Mouse (Mus musculus) cerebellum, adult 9-11 months (tissue): Measurements from ENCODE around the gene Pawr.

Experiments
- DNase-seq: peaks from one replicate; pipeline ENCODE4 v3.0.0; 2022

Pawr gene

DNA sequence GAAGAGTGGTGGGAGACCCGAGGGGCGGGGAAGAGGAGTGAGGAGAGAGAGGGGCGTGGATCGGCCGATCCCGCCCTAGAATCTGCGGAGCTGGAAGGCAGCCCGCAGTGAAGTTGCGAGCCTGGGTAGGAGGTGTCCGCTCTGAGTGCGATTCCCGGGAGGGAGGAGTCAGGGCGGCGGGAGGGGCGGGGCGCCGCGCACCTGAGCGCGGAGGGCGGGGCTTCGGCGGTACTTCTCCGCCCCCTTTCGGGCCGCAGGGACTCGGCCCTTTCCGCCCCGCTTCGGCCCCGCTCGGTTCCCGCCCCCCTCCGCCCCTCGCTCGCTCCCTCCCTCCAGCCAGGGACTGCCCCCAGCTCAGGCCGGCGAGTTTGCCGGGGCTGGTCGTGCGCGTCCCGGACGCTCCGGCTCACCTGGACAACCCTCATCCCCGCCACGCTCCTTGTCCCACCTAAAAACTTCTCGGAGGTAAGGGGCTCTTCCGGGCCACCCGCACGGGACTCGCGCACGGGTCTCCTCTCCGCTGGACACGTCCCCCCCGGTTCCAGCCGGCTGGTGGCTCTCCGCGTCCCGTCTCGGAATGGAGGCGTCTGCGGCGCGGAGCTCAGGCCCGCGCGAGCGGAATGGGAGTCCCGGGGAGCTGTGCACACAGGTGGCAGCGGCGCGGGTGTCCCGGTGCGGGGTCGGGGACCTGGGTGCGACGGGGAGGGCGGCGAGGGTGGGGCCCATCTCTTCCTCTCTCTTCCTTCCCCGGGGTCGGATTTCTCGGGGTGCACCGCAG, at the start of gene Pawr:
TSS of gene Pawr (plus strand) at position 338 of the 778 bp plus-strand sequence.
- DNase-seq, result peak; percentile 43

GRCm38 (mm10) chr10:108282351-108282750, 49.6 kb upstream of the Pawr start:
- no peak for DNase-seq

- DNase-seq, result no peak
Measured at GRCm38 (mm10) chr10:108283418-108283817, 48.5 kb upstream of the Pawr start.

- DNase-seq, result no peak
Measured at GRCm38 (mm10) chr10:108283837-108284236, 48.1 kb upstream of the Pawr start.

GRCm38 (mm10) chr10:108284445-108284844, 47.5 kb upstream of the Pawr start:
- no peak for DNase-seq

DNA sequence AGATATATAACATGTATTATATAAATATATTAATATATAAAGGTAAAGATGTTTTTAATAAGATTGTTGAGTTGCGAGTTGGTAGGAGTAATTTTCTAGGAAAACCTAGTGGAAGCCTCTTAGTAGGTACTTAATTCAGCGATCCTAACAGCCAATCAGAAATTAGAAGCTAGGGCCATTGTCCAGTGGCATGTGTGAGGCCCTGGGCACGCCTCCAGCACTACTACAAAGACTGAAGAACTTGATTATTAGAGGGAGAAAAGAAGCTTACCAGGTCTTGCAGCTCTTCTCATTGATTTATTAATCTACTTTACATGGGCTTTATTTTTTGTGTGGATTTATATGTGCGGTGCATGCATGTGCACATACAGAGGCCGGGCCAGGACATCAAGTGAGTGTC, 46.9 kb upstream of the Pawr start:
- DNase-seq, result no peak

- no peak for DNase-seq
Measured at GRCm38 (mm10) chr10:108286658-108287437, 45.1 kb upstream of the Pawr start.

DNA sequence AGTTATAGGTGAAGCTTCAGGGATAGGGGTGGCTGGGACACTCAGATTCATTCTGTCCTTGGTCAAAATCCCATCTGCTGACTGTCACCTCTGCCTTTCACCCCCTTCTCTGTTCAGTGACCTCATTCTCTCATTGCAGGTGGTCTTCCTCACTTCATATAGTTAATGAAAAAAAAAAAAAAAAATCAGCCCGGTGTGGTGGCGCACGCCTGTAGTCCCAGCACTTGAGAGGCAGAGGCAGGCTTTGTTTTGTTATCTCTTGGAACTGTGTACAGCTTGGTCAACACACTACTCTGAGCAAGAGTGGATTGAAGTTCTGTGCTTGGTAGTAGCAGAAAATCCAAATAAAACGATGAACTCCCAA, 44.5 kb upstream of the Pawr start:
- DNase-seq, result no peak

GRCm38 (mm10) chr10:108290046-108290445, 41.9 kb upstream of the Pawr start:
- no peak for DNase-seq

DNA sequence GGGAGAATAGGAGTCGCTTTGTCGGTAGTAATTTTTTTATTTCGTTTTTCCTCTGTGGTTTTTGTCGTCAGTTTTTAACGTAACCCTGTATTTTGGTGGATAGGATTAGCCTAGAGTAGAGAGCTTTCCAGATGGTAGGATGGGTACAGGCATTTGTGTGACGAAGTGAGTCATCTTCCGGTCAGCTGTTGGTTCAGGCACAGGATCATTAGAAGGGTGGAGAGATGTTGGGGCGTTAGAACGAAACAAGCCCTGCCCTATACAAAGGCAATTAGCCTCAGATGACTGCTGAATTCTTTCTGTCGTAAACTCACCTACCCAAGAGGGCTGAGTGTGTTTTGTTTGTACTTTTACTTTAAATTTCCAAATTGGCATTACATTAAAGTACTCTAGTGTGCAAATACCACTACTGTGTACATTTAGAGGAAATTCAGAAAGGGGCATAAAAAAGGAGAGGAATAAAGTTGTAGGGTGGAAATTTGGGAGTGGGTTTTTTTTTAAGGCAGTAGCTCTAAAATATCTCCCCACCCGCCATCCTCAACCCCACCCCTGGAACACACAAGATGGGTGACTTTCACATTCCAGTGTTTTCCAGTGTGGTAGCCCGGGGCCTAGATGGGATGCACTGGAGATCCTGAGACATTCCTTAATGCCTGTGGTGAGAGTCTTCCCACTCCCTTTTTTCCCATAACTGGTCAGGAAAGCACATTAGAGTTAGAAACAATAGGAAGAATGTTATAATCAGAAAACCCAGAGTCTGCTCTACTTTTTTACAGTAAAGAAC, 40.0 kb upstream of the Pawr start:
- no peak for DNase-seq

DNA sequence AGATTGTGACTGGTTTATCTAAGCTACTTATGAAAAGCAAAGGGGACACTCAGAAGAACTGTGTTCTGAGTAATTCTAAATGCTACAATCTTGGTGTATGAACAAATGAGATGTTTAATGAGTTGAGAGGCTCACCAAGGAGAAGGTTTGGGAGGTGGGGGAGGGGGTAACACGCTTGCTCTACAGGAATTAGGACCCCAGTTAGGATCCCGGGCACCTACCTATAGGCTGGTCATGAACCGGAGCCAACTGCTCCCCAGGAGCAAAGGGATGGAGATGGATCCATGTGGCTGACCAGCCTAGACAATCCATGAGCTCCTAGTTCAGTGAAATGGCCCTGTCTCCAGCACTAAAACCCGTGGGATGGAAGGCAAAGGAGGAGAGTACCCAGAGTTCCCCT, 39.3 kb upstream of the Pawr start:
- no peak for DNase-seq

GRCm38 (mm10) chr10:108293620-108294195, 38.2 kb upstream of the Pawr start:
- DNase-seq, result no peak

- no peak for DNase-seq
Measured at GRCm38 (mm10) chr10:108294766-108295165, 37.2 kb upstream of the Pawr start.

DNA sequence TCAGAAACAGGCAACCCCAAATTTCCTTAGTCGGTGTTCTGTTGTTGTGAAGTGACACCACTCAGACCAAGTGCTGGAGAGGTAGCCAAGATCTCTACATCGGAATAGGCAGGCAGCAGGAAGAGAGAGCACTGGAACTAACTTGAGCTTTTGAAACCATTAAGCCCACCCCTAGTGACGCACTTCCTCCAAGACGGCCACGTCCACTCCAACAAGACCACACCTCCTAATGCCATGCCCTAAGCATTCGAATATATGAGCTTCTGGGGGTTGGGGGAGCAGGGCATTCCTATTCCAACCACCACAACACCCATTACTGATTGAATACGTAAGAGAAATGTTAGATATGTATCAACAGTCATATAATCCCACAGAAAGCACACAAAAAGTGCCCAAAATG, 35.5 kb upstream of the Pawr start:
- DNase-seq, result no peak

GRCm38 (mm10) chr10:108298261-108298660, 33.7 kb upstream of the Pawr start:
- no peak for DNase-seq

- no peak for DNase-seq
Measured at GRCm38 (mm10) chr10:108298841-108299545, 32.9 kb upstream of the Pawr start.

- no peak for DNase-seq
Measured at GRCm38 (mm10) chr10:108299828-108300227, 32.1 kb upstream of the Pawr start.

DNA sequence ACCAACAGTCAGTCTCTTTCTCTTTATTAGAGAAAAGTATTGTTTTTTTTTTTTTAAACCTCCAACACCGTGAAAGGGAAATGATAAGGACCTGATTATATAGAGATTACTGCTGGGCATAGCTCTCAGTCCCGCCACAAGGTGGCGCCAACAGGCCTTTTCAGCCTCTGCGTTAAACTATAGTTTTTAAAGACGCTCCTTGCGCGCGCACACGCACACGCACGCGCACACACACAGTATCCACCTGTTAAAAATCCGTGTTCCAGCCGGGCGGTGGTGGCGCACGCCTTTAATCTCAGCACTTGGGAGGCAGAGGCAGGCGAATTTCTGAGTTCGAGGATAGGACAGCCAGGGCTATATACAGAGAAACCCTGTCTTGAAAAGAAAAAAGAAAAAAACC, 31.1 kb upstream of the Pawr start:
- DNase-seq, result peak; percentile 71

DNA sequence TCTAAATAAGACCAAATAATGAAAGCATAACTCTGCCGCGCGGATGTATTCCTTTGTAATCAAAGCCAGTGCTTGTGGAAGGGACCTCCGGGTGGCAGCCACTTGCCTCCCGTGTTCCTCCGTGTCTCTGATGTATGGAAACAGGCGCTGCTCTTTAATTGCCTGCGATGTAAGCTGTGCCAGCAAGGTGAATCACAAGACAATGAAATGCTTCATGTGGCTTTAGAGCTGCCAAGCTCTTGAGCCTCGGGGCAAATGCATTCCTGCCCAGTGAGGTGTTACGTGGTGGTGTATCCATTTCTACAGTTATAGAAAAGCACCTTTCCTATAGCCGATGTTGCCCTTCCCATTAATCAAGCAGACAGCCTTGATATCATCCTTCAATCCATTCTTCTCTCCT, 24.1 kb upstream of the Pawr start:
- DNase-seq, result no peak

DNA sequence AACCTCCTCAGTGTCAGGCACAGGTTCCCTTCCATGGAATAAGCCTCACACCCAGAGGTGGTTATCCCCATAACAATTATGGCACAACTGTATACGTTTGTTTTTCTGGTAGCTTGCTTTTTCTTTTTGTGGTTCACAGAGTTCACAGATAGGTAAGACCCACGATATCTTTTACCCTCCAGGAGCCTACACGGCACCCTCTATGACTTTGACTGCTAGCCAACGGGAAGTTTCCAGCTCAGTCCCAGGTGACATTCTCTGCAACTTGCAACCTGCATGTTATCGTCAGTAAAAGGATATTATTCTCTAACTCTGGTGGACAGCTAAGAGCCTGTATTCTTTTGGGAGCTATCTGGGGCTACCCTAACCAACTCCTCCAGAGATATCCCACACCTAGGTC, 21.7 kb upstream of the Pawr start:
- no peak for DNase-seq

- no peak for DNase-seq
Measured at GRCm38 (mm10) chr10:108311396-108311795, 20.5 kb upstream of the Pawr start.

DNA sequence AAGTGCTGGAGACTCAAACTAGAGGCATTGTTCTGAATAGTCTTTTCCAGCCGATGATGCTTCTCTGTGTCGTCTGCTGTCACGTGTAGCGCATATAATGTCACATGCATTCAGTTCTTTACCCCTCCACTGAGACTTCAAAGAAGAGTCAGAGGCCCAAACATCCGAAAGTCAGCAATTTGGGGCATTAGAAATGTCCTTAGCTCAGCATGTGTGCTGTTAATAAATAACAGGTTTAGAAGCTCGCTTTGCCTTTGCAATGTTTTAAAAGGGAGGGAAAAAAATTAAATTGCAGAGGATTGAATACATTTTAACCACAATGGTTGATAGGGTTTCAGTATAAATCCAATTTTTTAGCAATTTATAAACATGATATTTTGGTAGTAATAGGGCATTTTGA, 18.1 kb upstream of the Pawr start:
- no peak for DNase-seq

GRCm38 (mm10) chr10:108314396-108314795, 17.5 kb upstream of the Pawr start:
- no peak for DNase-seq
